Mouse (Mus musculus) ES-Bruce4 (cell line): ENCODE data around the gene Wdr37.

ENCODE experiments used
- CTCF ChIP-seq: IDR thresholded peaks from one replicate; pipeline ENCODE4 v1.8.1; 2011; ENCODE audit warnings: low read depth, low read length
- POLR2A ChIP-seq: IDR thresholded peaks from one replicate; pipeline ENCODE4 v1.8.1; 2011; ENCODE audit warnings: low read length; ENCODE audit not compliant: insufficient read depth

GRCm38 (mm10) chr13:8854769-8855168, 16.9 kb downstream of the Wdr37 start:
- TF ChIP-seq CTCF = no peak
- no peak for TF ChIP-seq POLR2A
